Mouse (Mus musculus) neural tube, embryonic 10.5 days (tissue): ENCODE measurements at regions not wholly inside any gene's neighbourhood (a gene's known extent, or its start where the extent isn't known, plus 50 kb on each side); places are given as distances from the start of the nearest gene placed in this dataset.
"Not testable (repeated sequence)": the region's sequence is repeated elsewhere in the genome, so short reads cannot be mapped to it uniquely, and the experiment has no call there.

ENCODE experiments used
- DNase-seq: peaks from one replicate; pipeline ENCODE4 v3.0.0-alpha.2; 2017; ENCODE audit warnings: low spot score; ENCODE audit errors: extremely low spot score

GRCm38 (mm10) chr1:161632098-161632497, 137.6 kb downstream of the Tnfsf18 start:
- DNase-seq: no peak

GRCm38 (mm10) chr1:161621291-161621690, 126.8 kb downstream of the Tnfsf18 start:
- no peak for DNase-seq

GRCm38 (mm10) chr1:161614091-161614490, 119.6 kb downstream of the Tnfsf18 start:
- DNase-seq: not testable (repeated sequence)

GRCm38 (mm10) chr1:161613658-161614057, 119.2 kb downstream of the Tnfsf18 start:
- DNase-seq: not testable (repeated sequence)

- no peak for DNase-seq
Measured at GRCm38 (mm10) chr1:161607446-161607845, 113.0 kb downstream of the Tnfsf18 start.

GRCm38 (mm10) chr1:161602150-161602549, 107.7 kb downstream of the Tnfsf18 start:
- DNase-seq: no peak

GRCm38 (mm10) chr1:161601167-161601566, 106.7 kb downstream of the Tnfsf18 start:
- DNase-seq: no peak

- DNase-seq: no peak
Measured at GRCm38 (mm10) chr1:161598167-161598566, 103.7 kb downstream of the Tnfsf18 start.

GRCm38 (mm10) chr1:161576530-161576929, 82.1 kb downstream of the Tnfsf18 start:
- no peak for DNase-seq

GRCm38 (mm10) chr1:161575939-161576338, 81.5 kb downstream of the Tnfsf18 start:
- no peak for DNase-seq

GRCm38 (mm10) chr1:161575171-161575570, 80.7 kb downstream of the Tnfsf18 start:
- no peak for DNase-seq

- DNase-seq: no peak
Measured at GRCm38 (mm10) chr1:161570762-161571161, 76.3 kb downstream of the Tnfsf18 start.

- no peak for DNase-seq
Measured at GRCm38 (mm10) chr1:161567826-161568225, 73.4 kb downstream of the Tnfsf18 start.

- DNase-seq: no peak
Measured at GRCm38 (mm10) chr1:161560368-161560767, 65.9 kb downstream of the Tnfsf18 start.
